Mouse (Mus musculus): Measurements from ENCODE around the gene Mib2. TPM values are rescaled to one million over a fixed set of nuclear protein-coding genes. Genes with fewer than 3 reads are reported as not detected.

Gene Mib2
- polyA plus RNA-seq, 1 experiment from 2014 or later = 36.7 TPM

Other genes starting within 250 kb of the Mib2 start
- 0.31 and 0.40 TPM in 2 replicates for gene Tmem52, start 200.1 kb downstream of the Mib2 start, polyA plus RNA-seq (2015; fragmentation: Nextera tagmentation; extraction: Ambion mirVana)
- gene Gnb1, start 177.8 kb downstream of the Mib2 start, polyA plus RNA-seq (2015; fragmentation: Nextera tagmentation; extraction: Ambion mirVana) = 501 and 523 TPM in 2 replicates
- 86.8 and 92.8 TPM in 2 replicates for gene Nadk, start 106.8 kb downstream of the Mib2 start, polyA plus RNA-seq (2015; fragmentation: Nextera tagmentation; extraction: Ambion mirVana)
- gene Slc35e2, start 67.8 kb downstream of the Mib2 start, polyA plus RNA-seq (2015; fragmentation: Nextera tagmentation; extraction: Ambion mirVana) = 10.5 and 11.1 TPM in 2 replicates
- gene Cdk11b, start 44.3 kb downstream of the Mib2 start, polyA plus RNA-seq (2015; fragmentation: Nextera tagmentation; extraction: Ambion mirVana) = 73.9 and 76.4 TPM in 2 replicates
- not detected in 2 replicates for gene Gm10563, start 23.8 kb downstream of the Mib2 start, polyA plus RNA-seq (2015; fragmentation: Nextera tagmentation; extraction: Ambion mirVana)
- gene Mmp23, start 15.8 kb downstream of the Mib2 start, polyA plus RNA-seq (2015; fragmentation: Nextera tagmentation; extraction: Ambion mirVana) = 24.8 and 26.1 TPM in 2 replicates
- gene Fndc10, start 25.1 kb upstream of the Mib2 start, polyA plus RNA-seq (2015; fragmentation: Nextera tagmentation; extraction: Ambion mirVana) = 6.5 and 8.7 TPM in 2 replicates
- 136 and 142 TPM in 2 replicates for gene Ssu72, start 35.6 kb upstream of the Mib2 start, polyA plus RNA-seq (2015; fragmentation: Nextera tagmentation; extraction: Ambion mirVana)
- gene Tmem240, start 65.6 kb upstream of the Mib2 start, polyA plus RNA-seq (2015; fragmentation: Nextera tagmentation; extraction: Ambion mirVana) = 1.2 and 1.4 TPM in 2 replicates
- 93.8 and 94.9 TPM in 2 replicates for gene Atad3a, start 91.9 kb upstream of the Mib2 start, polyA plus RNA-seq (2015; fragmentation: Nextera tagmentation; extraction: Ambion mirVana)
- gene Vwa1, start 105.5 kb upstream of the Mib2 start, polyA plus RNA-seq (2015; fragmentation: Nextera tagmentation; extraction: Ambion mirVana) = 8.6 and 9.6 TPM in 2 replicates
- gene Tmem88b, start 116.7 kb upstream of the Mib2 start, polyA plus RNA-seq (2015; fragmentation: Nextera tagmentation; extraction: Ambion mirVana) = 0.67 and 0.74 TPM in 2 replicates
- gene Ankrd65, start 121.2 kb upstream of the Mib2 start, polyA plus RNA-seq (2015; fragmentation: Nextera tagmentation; extraction: Ambion mirVana) = 0.24 TPM in 1 of 2 replicates, not detected in the other
- 195 and 229 TPM in 2 replicates for gene Mrpl20, start 133.7 kb upstream of the Mib2 start, polyA plus RNA-seq (2015; fragmentation: Nextera tagmentation; extraction: Ambion mirVana)
- gene Ccnl2, start 143.3 kb upstream of the Mib2 start, polyA plus RNA-seq (2015; fragmentation: Nextera tagmentation; extraction: Ambion mirVana) = 217 and 248 TPM in 2 replicates
- gene Aurkaip1, start 162.1 kb upstream of the Mib2 start, polyA plus RNA-seq (2015; fragmentation: Nextera tagmentation; extraction: Ambion mirVana) = 131 and 150 TPM in 2 replicates
- gene Mxra8, start 170.5 kb upstream of the Mib2 start, polyA plus RNA-seq (2015; fragmentation: Nextera tagmentation; extraction: Ambion mirVana) = 69.6 and 71.8 TPM in 2 replicates
- gene Dvl1, start 178.2 kb upstream of the Mib2 start, polyA plus RNA-seq (2015; fragmentation: Nextera tagmentation; extraction: Ambion mirVana) = 4.0 and 5.4 TPM in 2 replicates
- gene Tas1r3, start 194.2 kb upstream of the Mib2 start, polyA plus RNA-seq (2015; fragmentation: Nextera tagmentation; extraction: Ambion mirVana) = 0.55 and 0.62 TPM in 2 replicates
- gene Cptp, start 200.2 kb upstream of the Mib2 start, polyA plus RNA-seq (2015; fragmentation: Nextera tagmentation; extraction: Ambion mirVana) = 15.6 and 16.4 TPM in 2 replicates
- 70.9 and 81.0 TPM in 2 replicates for gene Ints11, start 200.3 kb upstream of the Mib2 start, polyA plus RNA-seq (2015; fragmentation: Nextera tagmentation; extraction: Ambion mirVana)
- 48.4 and 54.7 TPM in 2 replicates for gene Pusl1, start 222.6 kb upstream of the Mib2 start, polyA plus RNA-seq (2015; fragmentation: Nextera tagmentation; extraction: Ambion mirVana)
- gene Acap3, start 222.6 kb upstream of the Mib2 start, polyA plus RNA-seq (2015; fragmentation: Nextera tagmentation; extraction: Ambion mirVana) = 21.1 and 21.6 TPM in 2 replicates

All from embryonic facial prominence, embryonic 13.5 days (tissue).